Mouse (Mus musculus) sigmoid colon, adult 10 weeks (tissue): ENCODE results near the gene Nrip3. TPM values are rescaled to one million over a fixed set of nuclear protein-coding genes. Genes with fewer than 3 reads are reported as not detected.

Experiments
- polyA plus RNA-seq: library from polyadenylated mRNA; stranded (reverse); fragments of 350-450 nt; fragmentation: Illumina TruSeq; extraction: RNeasy Lipid Tissue Mini Kit (QIAGEN cat#74804); gene quantifications from one replicate; pipeline ENCODE4 v1.2.3, GENCODE M21; 2014; ENCODE audit warnings: low read depth, low replicate concordance

The Nrip3 gene
- 2.6 TPM for polyA plus RNA-seq

GRCm38 (mm10) chr7:109781470-109782203 lies at the start of gene Nrip3:
Nrip3 (minus strand) TSS chr7:109782025.

DNA sequence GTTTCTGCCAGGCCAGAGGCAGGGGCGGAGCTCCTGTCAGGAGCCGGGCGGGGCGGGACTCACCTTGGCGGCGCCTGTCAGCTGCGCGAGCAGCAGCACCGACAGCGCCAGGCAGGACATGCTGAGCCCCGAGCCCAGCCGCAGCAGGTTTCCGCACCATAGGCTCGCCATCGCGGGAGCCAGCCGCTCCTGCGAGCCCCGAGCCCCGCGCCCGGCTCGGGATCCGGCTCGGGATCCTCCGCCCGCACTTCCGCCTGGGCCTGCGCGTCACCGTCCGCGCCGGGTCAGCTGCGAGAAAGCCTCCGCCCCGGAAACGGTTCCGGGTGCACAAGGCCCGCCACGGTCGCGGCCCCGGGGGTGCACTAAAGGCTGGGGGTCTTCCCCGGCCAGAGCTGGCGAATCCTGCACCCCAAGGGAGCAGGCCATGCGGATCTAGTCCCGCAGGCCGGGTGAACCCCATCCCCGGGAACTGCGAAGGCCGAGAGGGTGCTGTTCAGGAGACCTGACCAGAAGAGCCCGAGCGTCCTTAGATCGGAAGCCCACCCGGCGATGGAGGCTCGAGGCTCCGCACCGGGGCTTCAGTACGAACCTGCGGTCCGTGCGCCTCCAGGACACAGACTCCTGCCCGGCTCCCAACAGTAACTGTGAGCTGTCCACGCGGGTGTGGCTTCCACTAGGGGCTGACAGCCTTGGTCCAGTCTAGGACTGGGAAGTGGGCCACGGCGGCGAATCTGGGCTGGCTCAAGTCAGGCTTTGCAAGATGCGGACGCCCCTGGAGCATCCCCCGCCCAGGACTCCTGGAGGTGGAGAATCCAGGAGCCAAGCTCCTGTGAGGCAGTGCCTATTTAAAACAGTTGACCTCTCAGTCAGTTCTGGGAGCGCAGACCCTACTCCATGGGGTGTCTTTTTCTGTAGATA lies 29.6 kb downstream of the Nrip3 start, which contains the start of gene Tmem9b:
Gene Tmem9b, minus strand, starts transcription at position 868 of the 918 bp plus-strand sequence.

GRCm38 (mm10) chr7:109731626-109732025 lies 50.2 kb downstream of the Nrip3 start, which contains the start of gene Ascl3:
Ascl3 (minus strand) TSS chr7:109731726.

GRCm38 (mm10) chr7:109723697-109724096 lies 58.1 kb downstream of the Nrip3 start, which contains the start of gene BC051019:
BC051019 (minus strand) TSS chr7:109723850.

Other genes starting within 250 kb of the Nrip3 start
- 47.1 TPM for gene St5, start 78.4 kb downstream of the Nrip3 start, polyA plus RNA-seq
- 19.5 TPM for gene Akip1, start 78.3 kb downstream of the Nrip3 start, polyA plus RNA-seq
- gene BC051019, start 58.2 kb downstream of the Nrip3 start, polyA plus RNA-seq = not detected
- not detected for gene Ascl3, start 50.3 kb downstream of the Nrip3 start, polyA plus RNA-seq
- gene Tmem9b, start 29.1 kb downstream of the Nrip3 start, polyA plus RNA-seq = 132 TPM
- 0.79 TPM for gene Scube2, start 83.7 kb upstream of the Nrip3 start, polyA plus RNA-seq
- gene Dennd5a, start 178.4 kb upstream of the Nrip3 start, polyA plus RNA-seq = 25.6 TPM
- 123 TPM for gene Tmem41b, start 204.9 kb upstream of the Nrip3 start, polyA plus RNA-seq
- 275 TPM for gene Ipo7, start 236.2 kb upstream of the Nrip3 start, polyA plus RNA-seq